Mouse (Mus musculus) liver, embryonic 14.5 days (tissue): ENCODE data around the gene Tfap2a. TPM values are rescaled to one million over a fixed set of nuclear protein-coding genes. Genes with fewer than 3 reads are reported as not detected.

Experiments used
- ATAC-seq: fragments of 200-750 bp; cut with Nextera tagmentation; 2 replicates; pipeline ENCODE4 v1.8.0; 2017; ENCODE audit warnings: moderate number of reproducible peaks, mild to moderate bottlenecking, moderate library complexity; ENCODE audit not compliant: insufficient read depth
- DNase-seq, 3 experiments: peaks; one replicate each; pipeline ENCODE4 v3.0.0-alpha.2; 2012 to 2013; ENCODE audit warnings: low read depth in 3 of 3, low spot score in 3 of 3
- H3K27ac ChIP-seq: fragments of 300-500 bp; sonication (generic); 2 replicates; pipeline ENCODE4 v1.5.1; 2014; ENCODE audit warnings: moderate library complexity, mild to moderate bottlenecking, control low read depth, inconsistent platforms
- H3K27me3 ChIP-seq: fragments of 300-500 bp; sonication (generic); 2 replicates; pipeline ENCODE4 v1.6.1; 2014; ENCODE audit warnings: mild to moderate bottlenecking, low read length, moderate library complexity; ENCODE audit not compliant: control insufficient read depth, insufficient read depth
- H3K36me3 ChIP-seq: fragments of 300-500 bp; sonication (generic); replicated peaks from 2 replicates; pipeline ENCODE4 v1.6.1; 2014; ENCODE audit warnings: low read depth; ENCODE audit not compliant: control insufficient read depth, insufficient read depth
- H3K4me1 ChIP-seq, 2 experiments: fragments of 200-500 bp in 1 of 2; fragments of 300-500 bp in 1 of 2; sonication (generic) in 1 of 2; replicated peaks; 2 replicates each; pipeline ENCODE4 v1.6.1; 2012 to 2014; ENCODE audit warnings: antibody characterized with exemption in 1 of 2, inconsistent platforms in 1 of 2, low read length in 1 of 2; ENCODE audit not compliant: control insufficient read depth in 2 of 2, insufficient read depth in 2 of 2
- H3K4me2 ChIP-seq: fragments of 300-500 bp; sonication (generic); 2 replicates; pipeline ENCODE4 v1.6.1; 2014; ENCODE audit warnings: low read depth, mild to moderate bottlenecking, control low read depth, moderate library complexity
- H3K4me3 ChIP-seq, 2 experiments: fragments of 200-500 bp in 1 of 2; fragments of 300-500 bp in 1 of 2; sonication (generic) in 1 of 2; 2 replicates each; pipeline ENCODE4 v1.5.1; 2012 to 2014; ENCODE audit warnings: low read depth in 2 of 2, low read length in 2 of 2, mild to moderate bottlenecking in 2 of 2, control low read depth in 1 of 2, inconsistent platforms in 1 of 2, moderate library complexity in 1 of 2; ENCODE audit not compliant: insufficient read depth in 1 of 2
- H3K9ac ChIP-seq: fragments of 300-500 bp; sonication (generic); replicated peaks from 2 replicates; pipeline ENCODE4 v1.6.1; 2014; ENCODE audit warnings: mild to moderate bottlenecking, control low read depth, moderate library complexity
- H3K9me3 ChIP-seq: fragments of 300-500 bp; sonication (generic); 2 replicates; pipeline ENCODE4 v1.6.1; 2016; ENCODE audit warnings: low read length, mixed read lengths; ENCODE audit not compliant: control insufficient read depth
- CTCF ChIP-seq: IDR thresholded peaks from 2 replicates; pipeline ENCODE4 v1.5.1; 2016; ENCODE audit warnings: antibody characterized with exemption, low read depth, control low read depth
- EP300 ChIP-seq: IDR thresholded peaks from 2 replicates; pipeline ENCODE4 v1.6.1; 2016; ENCODE audit warnings: antibody characterized with exemption, low read depth
- WGBS: fragments of 180-500 bp; shearing (Covaris S2); extraction: QIAGEN DNeasy Blood & Tissue Kit; methylation state at CpG from one replicate; pipeline ENCODE4 v1.1.7; 2014; ENCODE audit not compliant: insufficient replicate concordance; 5-methylcytosine and 5-hydroxymethylcytosine counted together
- polyA plus RNA-seq, 2 experiments: library from polyadenylated mRNA; depleted of rRNA in 1 of 2; stranded (reverse) in 1 of 2; unstranded in 1 of 2; fragments of >200 nt; fragmentation: Nextera tagmentation in 1 of 2; extraction: Ambion mirVana in 1 of 2; gene quantifications; 2 replicates each; pipeline versions ENCODE4 v1.2.1 to v1.2.3; 2012 to 2014

Tfap2a gene
- polyA plus RNA-seq, 2 experiments, result 0.02 TPM; not detected in 1

DNA sequence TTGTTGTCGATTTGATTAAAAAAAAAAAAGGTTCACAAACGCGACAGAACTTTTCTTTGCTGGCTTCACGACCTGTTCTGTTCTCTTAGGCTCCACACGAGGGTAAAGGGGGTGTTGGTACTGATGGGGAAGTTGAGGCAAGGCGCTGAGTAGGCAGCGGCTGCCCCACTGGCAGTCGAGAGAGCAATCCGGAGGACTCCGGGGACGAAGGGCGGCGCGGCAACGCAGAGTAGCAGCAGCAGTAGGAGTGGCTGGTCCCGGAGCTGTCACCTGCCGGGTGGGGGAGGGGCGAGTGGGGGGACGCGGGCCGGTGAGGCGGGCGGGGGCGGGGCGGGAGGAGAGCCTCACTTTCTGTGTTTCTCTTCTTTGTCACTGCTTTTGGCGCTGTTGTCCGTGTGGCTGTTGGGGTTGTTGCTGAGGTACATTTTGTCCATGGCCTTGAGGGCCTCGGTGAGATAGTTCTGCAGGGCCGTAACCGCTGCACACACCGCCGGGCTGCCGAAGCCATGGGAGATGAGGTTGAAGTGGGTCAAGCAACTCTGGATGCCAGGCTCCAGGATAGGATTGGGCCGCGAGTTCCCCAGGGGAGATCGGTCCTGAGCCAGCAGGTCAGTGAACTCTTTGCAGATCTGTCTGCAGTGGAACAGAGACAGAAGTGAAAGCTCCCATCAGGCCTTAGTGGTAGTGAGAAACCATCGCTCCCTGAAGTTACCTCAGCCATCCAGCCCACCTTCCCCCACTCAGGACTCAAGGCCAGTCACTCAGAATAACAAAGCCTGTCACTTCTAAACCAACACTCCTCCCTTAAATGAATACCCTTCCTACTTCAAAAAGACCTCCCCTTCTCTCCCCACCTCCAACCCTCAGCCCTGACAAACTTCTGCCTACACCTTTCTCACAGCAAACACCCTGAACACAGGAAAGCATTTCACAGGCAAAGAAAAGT, 21.1 kb downstream of the Tfap2a start:
- Histone ChIP-seq H3K9me3 (no peaks in the 10 kb centered on the region), H3K4me1 (no peaks in the 10 kb centered on the region), H3K4me3 (no peak overlapping the region), H3K27ac (no peak overlapping the region), H3K36me3 (no peaks in the 10 kb centered on the region), H3K4me2 (no peak overlapping the region), H3K9ac (no peak overlapping the region), H3K27me3 (peaks cover 87% of the 10 kb centered on the region)
- ATAC-seq (no peak), DNase-seq (no peak)
- TF ChIP-seq EP300 (no peak), CTCF (no peak)
- WGBS, result 7% methylated on average over 35 of the region's 37 CpGs

DNA sequence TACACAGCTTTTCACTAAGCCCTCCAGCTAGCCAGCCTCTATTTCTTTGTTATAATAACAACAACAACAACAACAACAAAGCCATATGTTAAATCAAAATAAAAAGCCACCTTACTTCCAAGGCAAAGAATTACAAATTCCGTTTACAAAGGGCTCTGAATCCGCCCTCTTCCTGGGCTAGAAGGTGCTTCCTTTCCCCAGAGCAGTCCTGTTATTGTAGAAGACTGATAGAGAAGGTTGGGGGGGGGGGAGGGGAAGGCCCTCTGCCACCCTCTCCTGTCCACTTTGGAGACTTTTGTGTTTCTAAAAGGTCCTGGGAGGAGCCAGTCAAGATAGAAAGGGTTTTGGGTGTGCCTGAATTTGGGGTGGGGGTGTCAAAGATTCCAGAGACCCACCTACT, 23.6 kb downstream of the Tfap2a start:
- WGBS, result 2% methylated on average over 2 of the region's 2 CpGs

GRCm38 (mm10) chr13:40713681-40714080, 24.5 kb downstream of the Tfap2a start:
- H3K36me3 ChIP-seq, result no peaks in the 10 kb centered on the region
- no peaks in the 10 kb centered on the region for H3K9me3 ChIP-seq
- no peak overlapping the region for H3K27ac ChIP-seq
- no peak overlapping the region for H3K4me2 ChIP-seq
- H3K4me3 ChIP-seq, result no peak overlapping the region
- DNase-seq (no peak), ATAC-seq (no peak)
- H3K4me1 ChIP-seq, result no peaks in the 10 kb centered on the region
- H3K27me3 ChIP-seq, result peaks cover 92% of the 10 kb centered on the region
- H3K9ac ChIP-seq, result no peak overlapping the region
- TF ChIP-seq EP300, result no peak
- no peak for TF ChIP-seq CTCF
- 7% methylated on average over 5 of the region's 5 CpGs for WGBS

More for the DNA sequence above, 23.6 kb downstream of the Tfap2a start:
- H3K27ac ChIP-seq, result no peak overlapping the region
- H3K4me3 ChIP-seq, result no peak overlapping the region
- H3K9ac ChIP-seq, result no peak overlapping the region
- no peaks in the 10 kb centered on the region for H3K4me1 ChIP-seq
- no peaks in the 10 kb centered on the region for H3K9me3 ChIP-seq
- TF ChIP-seq EP300, result no peak
- no peak for TF ChIP-seq CTCF
- H3K36me3 ChIP-seq, result no peaks in the 10 kb centered on the region
- H3K4me2 ChIP-seq, result no peak overlapping the region
- ATAC-seq (no peak), DNase-seq (no peak)
- peaks cover 90% of the 10 kb centered on the region for H3K27me3 ChIP-seq

GRCm38 (mm10) chr13:40713241-40713640, 24.9 kb downstream of the Tfap2a start:
- 7% methylated on average over 4 of the region's 4 CpGs for WGBS
- H3K4me2 ChIP-seq, result no peak overlapping the region
- H3K27ac ChIP-seq, result no peak overlapping the region
- no peaks in the 10 kb centered on the region for H3K36me3 ChIP-seq
- DNase-seq (no peak), ATAC-seq (no peak)
- no peak for TF ChIP-seq CTCF
- TF ChIP-seq EP300, result no peak
- no peaks in the 10 kb centered on the region for H3K4me1 ChIP-seq
- no peaks in the 10 kb centered on the region for H3K9me3 ChIP-seq
- H3K9ac ChIP-seq, result no peak overlapping the region
- no peak overlapping the region for H3K4me3 ChIP-seq
- peaks cover 93% of the 10 kb centered on the region for H3K27me3 ChIP-seq

DNA sequence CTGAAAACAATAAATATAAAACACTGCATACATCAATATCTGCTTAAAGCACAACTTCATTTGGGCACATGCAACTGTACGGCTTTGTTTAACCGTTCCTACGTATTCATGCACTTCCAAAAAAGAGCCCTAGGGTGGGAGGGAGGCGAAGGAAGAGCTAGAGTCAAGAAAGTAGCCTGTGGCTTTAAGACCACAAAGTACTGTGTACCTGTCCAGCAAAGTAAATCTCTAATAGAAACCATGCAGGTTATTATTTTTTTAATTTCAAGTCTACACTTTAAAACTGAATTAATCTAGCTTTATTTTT, 25.7 kb downstream of the Tfap2a start:
- Histone ChIP-seq H3K9me3 (no peaks in the 10 kb centered on the region), H3K4me1 (no peaks in the 10 kb centered on the region), H3K4me2 (no peak overlapping the region), H3K9ac (no peak overlapping the region), H3K27ac (no peak overlapping the region), H3K36me3 (no peaks in the 10 kb centered on the region), H3K27me3 (peaks cover 99% of the 10 kb centered on the region), H3K4me3 (no peak overlapping the region)
- ATAC-seq (no peak), DNase-seq (no peak)
- 3% methylated on average over 4 of the region's 4 CpGs for WGBS
- TF ChIP-seq EP300 (no peak), CTCF (no peak)
